Mouse (Mus musculus) limb, embryonic 14.5 days (tissue): ENCODE results near the gene Ctsh. TPM values are rescaled to one million over a fixed set of nuclear protein-coding genes. Genes with fewer than 3 reads are reported as not detected.

ENCODE experiments used
- ATAC-seq: fragments of 200-750 bp; cut with Nextera tagmentation; 2 replicates; pipeline ENCODE4 v1.8.0; 2017; ENCODE audit warnings: low read depth, moderate number of reproducible peaks, moderate TSS enrichment; ENCODE audit not compliant: low FRiP score
- DNase-seq: peaks from one replicate; pipeline ENCODE4 v3.0.0-alpha.2; 2015; ENCODE audit warnings: low spot score
- H3K27ac ChIP-seq: fragments of 300-500 bp; sonication (generic); replicated peaks from 2 replicates; pipeline ENCODE4 v1.5.1; 2014; ENCODE audit warnings: low read depth, mild to moderate bottlenecking, low read length, moderate library complexity, mixed read lengths
- H3K27me3 ChIP-seq: fragments of 300-500 bp; sonication (generic); 2 replicates; pipeline ENCODE4 v1.6.1; 2014; ENCODE audit warnings: low read length, mixed read lengths; ENCODE audit not compliant: control insufficient read depth, insufficient read depth
- H3K36me3 ChIP-seq: fragments of 300-500 bp; sonication (generic); 2 replicates; pipeline ENCODE4 v1.6.1; 2014; ENCODE audit warnings: mild to moderate bottlenecking, low read length, moderate library complexity, mixed read lengths; ENCODE audit not compliant: control insufficient read depth, insufficient read depth
- H3K4me1 ChIP-seq: fragments of 300-500 bp; sonication (generic); 2 replicates; pipeline ENCODE4 v1.6.1; 2014; ENCODE audit warnings: antibody characterized with exemption, low read length, mixed read lengths; ENCODE audit not compliant: control insufficient read depth, insufficient read depth
- H3K4me2 ChIP-seq: fragments of 300-500 bp; sonication (generic); replicated peaks from 2 replicates; pipeline ENCODE4 v1.6.1; 2014; ENCODE audit warnings: low read depth, mild to moderate bottlenecking, low read length, moderate library complexity; ENCODE audit not compliant: severe bottlenecking
- H3K4me3 ChIP-seq: fragments of 300-500 bp; sonication (generic); replicated peaks from 2 replicates; pipeline ENCODE4 v1.5.1; 2014; ENCODE audit warnings: low read length
- H3K9ac ChIP-seq: fragments of 300-500 bp; sonication (generic); 2 replicates; pipeline ENCODE4 v1.6.1; 2014; ENCODE audit warnings: mild to moderate bottlenecking, low read depth, low read length, moderate library complexity; ENCODE audit not compliant: severe bottlenecking
- H3K9me3 ChIP-seq: fragments of 300-500 bp; sonication (generic); 2 replicates; pipeline ENCODE4 v1.6.1; 2016; ENCODE audit warnings: low read length; ENCODE audit not compliant: control insufficient read depth
- POLR2A ChIP-seq: fragments of 200-500 bp; IDR thresholded peaks from 2 replicates; pipeline ENCODE4 v1.8.0; 2012; ENCODE audit warnings: inconsistent platforms, mild to moderate bottlenecking, moderate library complexity, borderline replicate concordance; ENCODE audit not compliant: insufficient read depth, insufficient read length; ENCODE audit errors: extremely low read depth
- WGBS: fragments of 180-500 bp; shearing (Covaris S2); extraction: QIAGEN DNeasy Blood & Tissue Kit; methylation state at CpG from one replicate; pipeline ENCODE4 v1.1.7; 2014; 5-methylcytosine and 5-hydroxymethylcytosine counted together
- polyA plus RNA-seq, 2 experiments: library from polyadenylated mRNA; depleted of rRNA in 1 of 2; stranded (reverse) in 1 of 2; unstranded in 1 of 2; fragments of >200 nt; fragmentation: Nextera tagmentation in 1 of 2; extraction: Ambion mirVana in 1 of 2; gene quantifications; 2 replicates each; pipeline versions ENCODE4 v1.2.1 to v1.2.3; 2012 to 2014

Gene Ctsh
- polyA plus RNA-seq, 2 experiments, result 20.4 to 40.3 TPM

DNA sequence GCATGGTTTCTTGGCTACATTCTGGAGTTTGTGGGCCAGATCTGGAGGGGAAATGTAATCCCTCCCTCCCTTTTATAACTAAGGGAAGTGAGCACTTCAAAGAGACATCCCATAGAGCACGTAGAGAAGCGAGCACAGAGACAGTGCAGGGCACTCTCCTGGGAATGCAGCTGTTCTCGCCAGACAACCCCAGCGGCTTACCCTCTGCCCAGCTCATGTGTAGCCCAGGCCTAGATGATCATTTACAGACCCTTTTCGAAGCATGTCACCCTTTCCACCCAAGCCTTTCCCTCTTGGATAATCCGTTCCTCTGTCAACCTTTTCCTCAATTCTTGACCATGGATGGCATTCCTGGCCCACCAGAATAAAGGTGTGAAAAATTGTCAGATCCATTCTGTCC is 37.7 kb upstream of the Ctsh start:
- ATAC-seq (no peak), DNase-seq (no peak)
- H3K9me3 ChIP-seq, result no peaks in the 10 kb centered on the region
- no peak overlapping the region for H3K4me2 ChIP-seq
- no peak overlapping the region for H3K27ac ChIP-seq
- no peak overlapping the region for H3K4me3 ChIP-seq
- WGBS, result 73% methylated on average over 6 of the region's 6 CpGs
- no peak for TF ChIP-seq POLR2A
- no peaks in the 10 kb centered on the region for H3K27me3 ChIP-seq
- H3K36me3 ChIP-seq, result no peaks in the 10 kb centered on the region
- no peak overlapping the region for H3K9ac ChIP-seq
- H3K4me1 ChIP-seq, result no peaks in the 10 kb centered on the region

DNA sequence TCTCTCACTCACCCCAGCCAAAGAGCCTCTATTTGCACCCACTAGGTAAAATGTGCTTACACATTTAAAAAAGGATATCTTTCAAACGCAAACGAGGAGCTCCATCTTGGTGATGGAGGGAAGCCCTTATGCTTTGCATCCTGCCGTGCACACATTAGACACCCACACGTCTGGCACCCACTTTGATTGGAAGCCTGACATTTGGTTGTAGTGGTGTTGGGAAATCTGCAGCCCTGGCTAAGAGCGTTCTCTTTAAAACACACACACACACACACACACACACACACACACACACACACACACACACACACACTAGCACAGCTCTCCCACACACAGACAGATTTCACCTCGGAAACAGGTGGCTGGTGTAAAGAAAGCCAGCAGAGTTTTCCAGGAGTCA is 33.1 kb upstream of the Ctsh start:
- DNase-seq (no peak), ATAC-seq (no peak)
- Histone ChIP-seq H3K4me2 (no peak overlapping the region), H3K4me1 (no peaks in the 10 kb centered on the region), H3K4me3 (no peak overlapping the region), H3K9me3 (no peaks in the 10 kb centered on the region), H3K9ac (no peak overlapping the region), H3K27me3 (no peaks in the 10 kb centered on the region), H3K27ac (no peak overlapping the region), H3K36me3 (no peaks in the 10 kb centered on the region)
- TF ChIP-seq POLR2A, result no peak
- 75% methylated on average over 6 of the region's 6 CpGs for WGBS

DNA sequence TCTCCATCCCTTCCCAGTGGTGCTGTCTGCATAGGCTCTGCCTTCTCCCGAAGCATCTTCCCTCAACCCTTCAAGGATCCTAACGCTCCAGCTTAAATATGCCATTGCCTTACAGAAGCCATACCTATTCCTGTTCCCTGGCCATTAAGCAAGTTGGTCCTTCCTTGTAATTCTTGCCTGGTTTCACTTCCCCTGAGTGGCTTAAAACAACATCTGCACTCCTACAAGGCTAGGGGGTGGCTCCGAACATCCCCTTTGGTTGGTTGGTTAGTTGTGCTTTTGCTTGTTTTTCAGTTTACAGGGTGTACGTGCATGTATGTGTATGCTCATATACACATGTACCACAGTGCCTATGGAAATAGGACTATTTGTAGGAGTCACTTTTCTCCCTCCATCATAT is 32.5 kb upstream of the Ctsh start:
- H3K9me3 ChIP-seq, result no peaks in the 10 kb centered on the region
- no peaks in the 10 kb centered on the region for H3K36me3 ChIP-seq
- no peak overlapping the region for H3K27ac ChIP-seq
- H3K4me3 ChIP-seq, result no peak overlapping the region
- ATAC-seq (no peak), DNase-seq (no peak)
- H3K27me3 ChIP-seq, result no peaks in the 10 kb centered on the region
- no peak for TF ChIP-seq POLR2A
- H3K4me1 ChIP-seq, result no peaks in the 10 kb centered on the region
- 84% methylated on average over 4 of the region's 4 CpGs for WGBS
- no peak overlapping the region for H3K4me2 ChIP-seq
- H3K9ac ChIP-seq, result no peak overlapping the region

DNA sequence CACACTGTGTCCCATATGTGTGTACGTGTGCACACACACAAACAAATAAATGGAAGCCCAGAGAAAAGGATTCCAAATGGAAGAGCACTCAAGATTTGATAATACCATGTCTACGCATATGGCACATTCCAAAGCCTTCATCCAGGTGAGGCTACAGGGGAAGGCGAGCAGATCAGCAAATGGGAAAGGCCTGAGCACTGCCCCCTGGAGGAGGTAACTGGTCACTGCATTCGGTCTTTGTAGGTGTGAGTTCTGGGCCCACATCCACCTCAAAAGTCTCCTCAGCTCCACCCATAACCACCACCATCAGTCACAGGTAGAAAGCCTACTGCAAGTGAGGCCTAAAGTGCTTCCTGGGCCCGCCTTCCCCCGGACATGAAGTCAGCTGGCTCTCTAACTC is 26.2 kb upstream of the Ctsh start:
- TF ChIP-seq POLR2A, result no peak
- Histone ChIP-seq H3K4me1 (no peaks in the 10 kb centered on the region), H3K4me2 (no peak overlapping the region), H3K9me3 (no peaks in the 10 kb centered on the region), H3K36me3 (no peaks in the 10 kb centered on the region), H3K27ac (no peak overlapping the region), H3K27me3 (no peaks in the 10 kb centered on the region), H3K4me3 (no peak overlapping the region), H3K9ac (no peak overlapping the region)
- WGBS, result 92% methylated on average over 6 of the region's 6 CpGs
- no peak for ATAC-seq
- no peak for DNase-seq

DNA sequence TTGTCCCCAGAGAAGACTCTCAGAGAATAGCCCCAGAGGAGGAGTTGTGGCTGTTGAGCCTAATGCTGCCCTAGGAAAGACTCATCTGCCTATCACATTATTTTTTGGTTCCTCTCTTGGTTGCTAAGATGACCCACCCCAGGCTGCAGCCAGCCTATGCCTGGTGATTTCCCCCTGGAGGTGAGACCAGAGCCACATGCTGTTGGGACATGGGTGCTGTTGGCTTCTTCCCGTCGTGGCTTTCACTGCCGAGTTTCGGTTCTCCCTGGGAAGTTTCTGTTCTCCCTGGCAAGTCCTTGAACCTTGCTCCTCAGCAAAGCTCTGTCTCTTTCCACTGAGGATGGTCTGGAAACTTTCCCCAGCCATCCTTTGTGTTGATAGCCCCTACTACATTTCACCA is 20.0 kb upstream of the Ctsh start:
- Histone ChIP-seq H3K4me3 (no peak overlapping the region), H3K27ac (no peak overlapping the region), H3K9ac (no peak overlapping the region), H3K9me3 (no peaks in the 10 kb centered on the region), H3K27me3 (no peaks in the 10 kb centered on the region), H3K4me1 (no peaks in the 10 kb centered on the region), H3K4me2 (no peak overlapping the region), H3K36me3 (no peaks in the 10 kb centered on the region)
- DNase-seq (no peak), ATAC-seq (no peak)
- WGBS, result 83% methylated on average over 4 of the region's 4 CpGs
- TF ChIP-seq POLR2A, result no peak

DNA sequence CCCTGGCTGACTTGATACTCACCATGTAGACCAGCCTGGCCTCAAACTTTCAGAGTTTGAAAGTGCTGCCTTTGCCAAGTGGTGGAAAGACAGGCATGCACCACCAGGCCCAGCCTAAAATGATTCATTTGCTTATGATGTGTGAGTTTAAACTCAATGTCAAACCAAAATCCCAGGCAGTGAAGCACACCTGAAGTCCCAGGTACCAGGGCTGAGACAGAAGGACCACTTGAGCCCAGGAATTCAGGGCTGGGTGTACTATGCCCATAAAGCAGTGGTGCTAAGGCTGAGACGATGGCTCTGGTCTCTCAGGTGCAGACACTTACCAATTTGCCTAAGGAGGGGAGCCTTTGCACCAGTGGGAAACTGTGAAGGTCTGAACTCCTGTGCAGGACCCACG is 18.8 kb upstream of the Ctsh start:
- Histone ChIP-seq H3K4me1 (no peaks in the 10 kb centered on the region), H3K27ac (no peak overlapping the region), H3K9me3 (no peaks in the 10 kb centered on the region), H3K4me2 (no peak overlapping the region), H3K36me3 (no peaks in the 10 kb centered on the region), H3K4me3 (no peak overlapping the region), H3K9ac (no peak overlapping the region), H3K27me3 (no peaks in the 10 kb centered on the region)
- no peak for TF ChIP-seq POLR2A
- no peak for ATAC-seq
- WGBS, result 84% methylated on average over 2 of the region's 2 CpGs
- no peak for DNase-seq
